Mouse (Mus musculus) stomach, embryonic 15.5 days (tissue): ENCODE data around the gene Serbp1. TPM values are rescaled to one million over a fixed set of nuclear protein-coding genes. Genes with fewer than 3 reads are reported as not detected.
A peak's percentile ranks its signal among the peaks of the same experiment; 100 is the strongest.
"Not testable (repeated sequence)": the region's sequence is repeated elsewhere in the genome, so short reads cannot be mapped to it uniquely, and the experiment has no call there.

Source experiments
- ATAC-seq: fragments of 200-750 bp; cut with Nextera tagmentation; 2 replicates; pipeline ENCODE4 v1.8.0; 2017; ENCODE audit warnings: low read depth, moderate number of reproducible peaks, moderate TSS enrichment; ENCODE audit not compliant: insufficient read depth, low FRiP score
- H3K27ac ChIP-seq: fragments of 300-500 bp; sonication (generic); 2 replicates; pipeline ENCODE4 v1.5.1; 2015; ENCODE audit warnings: mild to moderate bottlenecking, inconsistent platforms
- H3K27me3 ChIP-seq: fragments of 300-500 bp; sonication (generic); replicated peaks from 2 replicates; pipeline ENCODE4 v1.6.1; 2015; ENCODE audit warnings: inconsistent platforms
- H3K36me3 ChIP-seq: fragments of 300-500 bp; sonication (generic); 2 replicates; pipeline ENCODE4 v1.6.1; 2015; ENCODE audit warnings: inconsistent platforms
- H3K4me1 ChIP-seq: fragments of 300-500 bp; sonication (generic); 2 replicates; pipeline ENCODE4 v1.6.1; 2015; ENCODE audit warnings: inconsistent platforms
- H3K4me2 ChIP-seq: fragments of 300-500 bp; sonication (generic); 2 replicates; pipeline ENCODE4 v1.6.1; 2015; ENCODE audit warnings: mild to moderate bottlenecking, inconsistent platforms
- H3K4me3 ChIP-seq: fragments of 300-500 bp; sonication (generic); replicated peaks from 2 replicates; pipeline ENCODE4 v1.5.1; 2015; ENCODE audit warnings: inconsistent platforms
- H3K9ac ChIP-seq: fragments of 300-500 bp; sonication (generic); 2 replicates; pipeline ENCODE4 v1.6.1; 2015; ENCODE audit warnings: inconsistent platforms
- H3K9me3 ChIP-seq: fragments of 300-500 bp; sonication (generic); 2 replicates; pipeline ENCODE4 v1.6.1; 2016; ENCODE audit warnings: inconsistent platforms
- WGBS: fragments of 180-500 bp; shearing (Covaris S2); methylation state at CpG from one replicate; pipeline ENCODE4 v1.1.7; 2015; 5-methylcytosine and 5-hydroxymethylcytosine counted together
- polyA plus RNA-seq: library from polyadenylated mRNA; unstranded; fragments of >200 nt; fragmentation: Nextera tagmentation; extraction: Ambion mirVana; gene quantifications from 2 replicates; pipeline ENCODE4 v1.2.1, GENCODE M21; 2015

Serbp1 gene
- polyA plus RNA-seq, 1 experiment from 2014 or later = 408 TPM

GRCm38 (mm10) chr6:67217846-67218245, 20.1 kb upstream of the Serbp1 start:
- WGBS = 94% methylated on average over 1 of the region's 1 CpGs
- H3K27ac ChIP-seq = no peak overlapping the region
- H3K36me3 ChIP-seq = no peaks in the 10 kb centered on the region
- H3K9ac ChIP-seq = no peak overlapping the region
- H3K4me1 ChIP-seq = no peaks in the 10 kb centered on the region
- no peak overlapping the region for H3K4me3 ChIP-seq
- no peaks in the 10 kb centered on the region for H3K27me3 ChIP-seq
- no peak overlapping the region for H3K4me2 ChIP-seq
- ATAC-seq = no peak
- H3K9me3 ChIP-seq = no peaks in the 10 kb centered on the region

- H3K36me3 ChIP-seq = no peaks in the 10 kb centered on the region
Measured at GRCm38 (mm10) chr6:67218566-67218965, 19.4 kb upstream of the Serbp1 start.

GRCm38 (mm10) chr6:67219931-67220330, 18.0 kb upstream of the Serbp1 start:
- H3K4me1 ChIP-seq, H3K4me2 ChIP-seq, H3K36me3 ChIP-seq, H3K27me3 ChIP-seq, ATAC-seq, H3K9me3 ChIP-seq, H3K27ac ChIP-seq, H3K9ac ChIP-seq, H3K4me3 ChIP-seq: not testable (repeated sequence)
- WGBS = 86% methylated on average over 14 of the region's 14 CpGs

More at GRCm38 (mm10) chr6:67218566-67218965, 19.4 kb upstream of the Serbp1 start:
- Histone ChIP-seq H3K27me3 (no peaks in the 10 kb centered on the region), H3K4me3 (no peak overlapping the region), H3K9me3 (no peaks in the 10 kb centered on the region), H3K9ac (no peak overlapping the region), H3K4me1 (no peaks in the 10 kb centered on the region), H3K27ac (no peak overlapping the region), H3K4me2 (no peak overlapping the region)
- no peak for ATAC-seq

DNA sequence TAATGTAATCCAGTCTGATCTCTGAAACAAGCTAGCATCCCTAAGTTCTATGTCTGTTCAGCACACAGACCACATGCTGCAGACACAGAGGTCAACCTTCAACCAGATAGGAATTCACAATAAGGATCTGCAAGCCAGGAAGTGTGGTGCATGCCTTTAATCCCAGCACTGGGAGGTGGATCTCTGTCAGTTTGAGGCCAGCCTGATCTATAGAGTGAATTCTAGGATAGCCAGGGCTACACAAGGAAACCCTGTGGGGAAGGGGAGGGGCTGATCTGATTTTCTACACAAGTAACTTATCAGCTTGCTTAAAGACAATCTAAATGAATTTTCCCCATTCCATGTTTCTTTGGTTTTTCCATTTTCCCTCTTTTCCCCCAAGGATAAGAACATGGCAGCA, 17.2 kb upstream of the Serbp1 start:
- Histone ChIP-seq H3K9ac (no peak overlapping the region), H3K4me2 (no peak overlapping the region), H3K4me1 (no peaks in the 10 kb centered on the region), H3K27me3 (no peaks in the 10 kb centered on the region), H3K36me3 (no peaks in the 10 kb centered on the region), H3K27ac (no peak overlapping the region), H3K4me3 (no peak overlapping the region), H3K9me3 (no peaks in the 10 kb centered on the region)
- ATAC-seq = no peak

- no peak overlapping the region for H3K27ac ChIP-seq
- no peaks in the 10 kb centered on the region for H3K36me3 ChIP-seq
- H3K4me3 ChIP-seq = no peak overlapping the region
- ATAC-seq = no peak
- 77% methylated on average over 1 of the region's 1 CpGs for WGBS
- H3K9ac ChIP-seq = no peak overlapping the region
- H3K4me1 ChIP-seq = no peaks in the 10 kb centered on the region
- H3K4me2 ChIP-seq = no peak overlapping the region
- H3K27me3 ChIP-seq = no peaks in the 10 kb centered on the region
- H3K9me3 ChIP-seq = no peaks in the 10 kb centered on the region
Measured at GRCm38 (mm10) chr6:67223082-67223481, 14.9 kb upstream of the Serbp1 start.

DNA sequence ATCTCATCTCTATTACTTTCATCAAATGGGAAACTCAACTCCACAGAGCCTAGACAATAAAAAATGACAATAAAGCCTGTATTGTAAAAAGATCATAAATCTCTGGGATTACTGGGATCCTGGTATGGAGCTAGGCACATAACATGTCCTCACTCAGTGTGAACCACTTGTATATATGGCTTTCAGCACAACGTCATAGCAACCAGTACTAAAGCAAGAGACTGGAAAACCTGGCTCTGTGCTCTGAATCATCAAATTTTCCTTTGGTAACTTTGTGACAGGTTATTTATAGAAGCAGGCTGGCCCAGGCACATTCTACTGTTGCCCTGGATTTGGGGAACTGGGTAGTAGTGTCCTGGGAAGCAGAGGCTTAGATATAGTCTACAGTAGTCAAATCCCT, 14.5 kb upstream of the Serbp1 start:
- Histone ChIP-seq H3K27me3 (no peaks in the 10 kb centered on the region), H3K36me3 (no peaks in the 10 kb centered on the region), H3K27ac (no peak overlapping the region), H3K4me1 (peaks cover 2% of the 10 kb centered on the region), H3K9ac (no peak overlapping the region), H3K4me2 (no peak overlapping the region), H3K9me3 (no peaks in the 10 kb centered on the region), H3K4me3 (no peak overlapping the region)
- 54% methylated on average over 1 of the region's 1 CpGs for WGBS
- ATAC-seq = no peak

DNA sequence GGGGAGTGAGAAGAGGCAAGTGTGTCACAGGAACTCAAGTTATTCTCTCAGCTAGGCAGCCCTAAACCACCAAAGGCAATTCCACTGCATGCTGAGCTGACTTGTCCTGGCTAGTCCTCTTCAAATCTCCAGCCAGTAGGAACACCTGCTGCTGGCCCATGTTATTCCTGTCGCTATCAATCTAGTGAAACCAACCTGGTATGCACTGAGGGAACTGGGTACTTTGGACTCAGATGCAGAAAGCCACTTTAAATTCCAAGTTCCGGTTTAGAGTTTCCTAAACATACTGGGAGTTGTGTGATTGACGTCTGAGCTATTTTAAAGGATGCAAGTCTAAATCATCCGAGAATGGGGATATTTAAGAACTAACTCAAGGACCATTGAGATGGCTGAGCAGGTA, 11.7 kb upstream of the Serbp1 start:
- no peak overlapping the region for H3K27ac ChIP-seq
- H3K4me2 ChIP-seq = no peak overlapping the region
- no peak overlapping the region for H3K9ac ChIP-seq
- H3K27me3 ChIP-seq = no peaks in the 10 kb centered on the region
- H3K36me3 ChIP-seq = no peaks in the 10 kb centered on the region
- 57% methylated on average over 4 of the region's 4 CpGs for WGBS
- H3K4me3 ChIP-seq = no peak overlapping the region
- ATAC-seq = no peak
- peaks cover 5% of the 10 kb centered on the region for H3K4me1 ChIP-seq
- no peaks in the 10 kb centered on the region for H3K9me3 ChIP-seq

DNA sequence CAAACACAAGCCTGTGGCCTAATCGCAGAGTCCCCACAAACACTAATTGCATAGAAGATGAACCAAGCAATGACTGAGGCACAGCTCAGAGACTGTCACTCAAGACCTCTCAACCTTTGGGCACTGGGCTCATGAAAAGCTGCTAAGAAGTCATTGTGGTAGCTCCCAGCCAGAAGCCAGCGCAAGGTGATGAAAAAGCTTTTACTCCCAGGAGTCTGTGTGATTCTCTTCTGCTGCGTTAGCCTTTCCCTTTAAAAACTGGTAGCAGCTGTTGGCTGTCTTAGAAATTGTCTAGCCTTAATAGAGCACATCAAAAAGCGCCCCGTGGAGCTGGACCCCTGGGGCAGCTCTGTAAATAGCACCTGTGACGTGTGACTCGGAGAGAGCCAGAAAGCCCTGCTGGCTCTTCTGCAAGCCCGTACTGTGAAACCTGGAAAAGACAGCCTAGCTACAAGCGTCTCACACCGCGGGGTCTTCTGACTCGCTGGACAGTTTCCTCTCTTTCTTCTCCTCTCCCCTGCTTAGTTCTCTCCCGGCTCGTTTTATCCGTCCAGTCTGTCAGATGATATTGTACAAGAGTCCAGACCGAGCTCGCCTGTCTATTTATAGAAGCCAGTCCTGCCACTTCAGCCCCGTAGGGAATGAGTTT, 9.4 kb upstream of the Serbp1 start:
- WGBS = 11% methylated on average over 18 of the region's 18 CpGs
- peaks cover 5% of the 10 kb centered on the region for H3K4me1 ChIP-seq
- H3K27me3 ChIP-seq = no peaks in the 10 kb centered on the region
- H3K9ac ChIP-seq = no peak overlapping the region
- H3K27ac ChIP-seq = no peak overlapping the region
- H3K4me3 ChIP-seq = peak overlapping the region; percentile 20; the same call in 1 of the 2 replicates
- no peak for ATAC-seq
- H3K4me2 ChIP-seq = peak overlapping the region; percentile 50
- H3K9me3 ChIP-seq = no peaks in the 10 kb centered on the region
- no peaks in the 10 kb centered on the region for H3K36me3 ChIP-seq

- no peak overlapping the region for H3K4me2 ChIP-seq
- H3K4me3 ChIP-seq = no peak overlapping the region
- H3K27me3 ChIP-seq = no peaks in the 10 kb centered on the region
- H3K9me3 ChIP-seq = no peaks in the 10 kb centered on the region
- H3K36me3 ChIP-seq = no peaks in the 10 kb centered on the region
- H3K4me1 ChIP-seq = peaks cover 5% of the 10 kb centered on the region
- no peak overlapping the region for H3K9ac ChIP-seq
- no peak for ATAC-seq
- WGBS = 36% methylated on average over 9 of the region's 9 CpGs
- H3K27ac ChIP-seq = no peak overlapping the region
Measured at GRCm38 (mm10) chr6:67229521-67229920, 8.5 kb upstream of the Serbp1 start.

GRCm38 (mm10) chr6:67229922-67230518, 8.0 kb upstream of the Serbp1 start:
- Histone ChIP-seq H3K36me3 (no peaks in the 10 kb centered on the region), H3K27me3 (no peaks in the 10 kb centered on the region), H3K4me2 (no peak overlapping the region), H3K4me3 (no peak overlapping the region), H3K4me1 (peaks cover 5% of the 10 kb centered on the region), H3K9ac (no peak overlapping the region), H3K27ac (no peak overlapping the region), H3K9me3 (no peaks in the 10 kb centered on the region)
- ATAC-seq = no peak
- WGBS = 12% methylated on average over 11 of the region's 11 CpGs

GRCm38 (mm10) chr6:67230950-67231349, 7.0 kb upstream of the Serbp1 start:
- no peak overlapping the region for H3K9ac ChIP-seq
- H3K27me3 ChIP-seq = no peaks in the 10 kb centered on the region
- no peak overlapping the region for H3K27ac ChIP-seq
- H3K9me3 ChIP-seq = no peaks in the 10 kb centered on the region
- H3K4me3 ChIP-seq = no peak overlapping the region
- no peak overlapping the region for H3K4me2 ChIP-seq
- no peak for ATAC-seq
- no peaks in the 10 kb centered on the region for H3K36me3 ChIP-seq
- H3K4me1 ChIP-seq = peaks cover 5% of the 10 kb centered on the region

GRCm38 (mm10) chr6:67235649-67236048, 2.3 kb upstream of the Serbp1 start:
- Histone ChIP-seq H3K9ac (no peak overlapping the region), H3K27me3 (no peaks in the 10 kb centered on the region), H3K4me3 (no peak overlapping the region), H3K9me3 (no peaks in the 10 kb centered on the region), H3K4me2 (no peak overlapping the region), H3K4me1 (no peaks in the 10 kb centered on the region), H3K36me3 (no peaks in the 10 kb centered on the region), H3K27ac (no peak overlapping the region)
- 75% methylated on average over 3 of the region's 3 CpGs for WGBS
- ATAC-seq = no peak
